Mouse (Mus musculus) lung, adult 2 months (tissue): ENCODE data around the gene Def8.

ENCODE experiments used
- CTCF ChIP-seq: fragments of 200-500 bp; IDR thresholded peaks from 2 replicates; pipeline ENCODE4 v1.5.1; 2011; ENCODE audit warnings: mild to moderate bottlenecking, low read length, control low read depth; ENCODE audit not compliant: insufficient read depth
- POLR2A ChIP-seq: fragments of 200-500 bp; IDR thresholded peaks from 2 replicates; pipeline ENCODE4 v1.6.1; 2011; ENCODE audit warnings: low read depth, mild to moderate bottlenecking, control low read depth, low read length, borderline replicate concordance; ENCODE audit errors: extremely low read depth

GRCm38 (mm10) chr8:123467476-123467875 is 44.1 kb downstream of the Def8 start:
- no peak for TF ChIP-seq CTCF
- no peak for TF ChIP-seq POLR2A
